Mouse (Mus musculus) c-Kit-positive CD71-positive TER-119-positive erythroid progenitor cells, embryonic 14.5 days (primary cell): Measurements from ENCODE around the gene Hes7.

Experiments
- DNase-seq: peaks from one replicate; pipeline ENCODE4 v3.0.0-alpha.2; 2013; ENCODE audit warnings: low spot score

Hes7 gene

DNA sequence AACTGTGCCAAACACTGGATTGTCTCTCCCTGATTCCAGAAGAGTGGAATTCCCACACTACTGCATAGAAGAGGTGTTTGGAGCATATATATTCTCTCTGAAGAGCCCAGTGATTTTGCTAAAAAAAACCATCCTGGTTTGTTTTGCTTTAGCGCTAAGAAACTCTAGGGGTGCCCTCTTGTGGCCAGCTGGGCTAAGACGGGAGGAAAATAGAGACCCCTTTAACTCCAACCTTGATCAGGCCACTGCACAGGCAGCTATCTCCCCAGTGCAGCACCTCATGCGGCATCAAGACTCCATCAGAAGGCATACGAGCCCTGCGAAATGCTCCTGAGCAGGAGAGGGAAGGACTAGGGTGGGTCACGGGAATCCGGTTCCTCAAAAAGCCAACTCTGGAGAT, 30.2 kb downstream of the Hes7 start:
- peak; percentile 46 for DNase-seq

DNA sequence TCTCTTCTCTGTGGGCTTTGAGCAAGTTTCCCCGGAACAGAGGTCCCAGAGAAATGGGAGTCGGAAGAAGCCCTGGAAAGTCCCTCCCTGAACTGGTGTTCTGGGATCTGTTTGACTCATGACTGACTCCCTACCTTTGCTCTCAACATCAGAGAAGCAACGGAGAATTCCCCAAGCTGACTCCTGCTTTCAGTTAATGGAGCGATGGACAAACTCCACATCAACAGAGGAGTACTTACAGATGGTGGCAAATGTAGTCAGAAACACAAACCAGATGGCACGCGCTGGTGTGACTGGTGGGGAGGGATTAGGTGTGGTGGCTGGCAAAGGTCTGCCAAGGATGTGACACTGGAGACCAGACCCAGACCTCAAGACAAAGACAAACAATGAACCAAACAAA, 30.8 kb downstream of the Hes7 start:
- DNase-seq = no peak

DNA sequence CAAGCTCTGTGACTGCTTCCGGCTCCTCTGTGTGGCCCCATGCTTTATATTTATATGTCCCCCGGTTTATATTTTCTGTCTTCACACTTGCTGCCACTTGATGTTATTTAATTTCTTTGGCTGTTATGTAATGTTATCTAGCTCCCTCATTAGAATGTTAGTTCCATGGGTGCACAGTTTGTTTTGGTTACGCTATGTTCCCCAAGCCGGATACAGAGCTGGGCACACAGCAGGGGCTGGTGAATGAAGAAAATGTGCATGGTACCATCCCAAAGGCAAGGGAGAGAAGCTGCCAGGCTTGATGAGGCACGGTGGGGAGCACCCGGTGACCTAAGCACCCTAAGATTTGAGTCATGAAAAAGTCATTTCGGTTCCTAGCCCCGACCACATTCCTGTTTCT, 33.6 kb downstream of the Hes7 start:
- no peak for DNase-seq

DNA sequence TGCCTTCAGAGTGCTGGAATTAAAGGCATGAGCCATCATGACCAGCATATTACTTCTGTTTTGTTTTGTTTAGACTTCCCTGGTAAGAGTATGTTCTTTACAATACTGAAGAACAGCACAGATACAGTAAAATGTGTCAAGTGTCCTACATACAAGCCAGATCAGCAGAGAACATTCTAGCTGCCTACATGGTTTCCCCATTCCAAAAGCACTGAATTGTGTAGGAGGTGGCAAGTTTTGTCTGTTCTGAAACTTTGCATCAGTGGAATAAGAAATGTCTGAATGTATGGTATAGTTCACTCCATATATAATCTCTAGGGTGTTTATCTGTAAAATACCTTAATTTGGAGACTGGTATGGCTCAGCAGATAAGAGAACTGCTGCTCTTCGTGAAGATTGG, 35.1 kb downstream of the Hes7 start:
- peak; percentile 30 for DNase-seq

DNA sequence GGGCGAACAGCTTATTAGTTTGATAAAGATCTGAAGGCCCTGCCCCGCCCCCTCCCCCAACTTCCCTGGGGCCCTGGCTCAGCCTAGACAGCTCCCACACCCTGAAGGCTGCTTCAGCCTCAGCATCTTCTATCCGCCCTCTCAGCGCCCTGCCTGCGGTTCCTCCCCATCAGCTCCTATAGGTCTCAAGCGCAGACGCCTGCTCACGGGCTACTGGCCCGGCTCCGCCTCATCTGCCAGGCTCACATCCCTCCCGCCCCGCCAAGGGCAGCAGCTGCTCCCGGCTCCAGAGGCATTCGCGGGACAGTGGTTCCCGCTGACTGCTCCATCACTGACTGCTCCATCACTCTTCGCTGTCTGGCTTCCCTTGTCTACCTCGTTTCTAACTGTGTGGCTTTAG, 36.6 kb downstream of the Hes7 start, which contains the start of gene Alox12b:
Gene Alox12b (plus strand): TSS at position 190 of the 400 bp plus-strand sequence.
- DNase-seq = no peak

DNA sequence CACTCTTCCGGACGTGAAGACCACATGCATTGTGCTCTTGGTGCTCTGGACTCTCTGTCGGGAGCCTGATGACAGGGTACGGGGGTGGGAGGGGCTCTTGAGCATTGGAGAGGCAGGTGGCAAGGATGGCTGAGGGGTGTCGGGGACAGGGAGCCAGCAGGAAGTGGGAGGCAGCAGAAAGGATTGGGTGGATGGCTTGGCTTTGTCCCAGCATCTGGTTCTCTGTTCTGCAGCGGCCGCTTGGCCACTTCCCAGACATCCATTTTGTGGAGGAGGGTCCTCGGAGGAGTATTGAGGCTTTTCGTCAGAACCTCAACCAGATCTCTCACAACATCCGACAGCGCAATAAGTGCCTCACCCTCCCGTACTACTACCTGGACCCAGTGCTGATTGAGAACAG, 49.1 kb downstream of the Hes7 start:
- no peak for DNase-seq

DNA sequence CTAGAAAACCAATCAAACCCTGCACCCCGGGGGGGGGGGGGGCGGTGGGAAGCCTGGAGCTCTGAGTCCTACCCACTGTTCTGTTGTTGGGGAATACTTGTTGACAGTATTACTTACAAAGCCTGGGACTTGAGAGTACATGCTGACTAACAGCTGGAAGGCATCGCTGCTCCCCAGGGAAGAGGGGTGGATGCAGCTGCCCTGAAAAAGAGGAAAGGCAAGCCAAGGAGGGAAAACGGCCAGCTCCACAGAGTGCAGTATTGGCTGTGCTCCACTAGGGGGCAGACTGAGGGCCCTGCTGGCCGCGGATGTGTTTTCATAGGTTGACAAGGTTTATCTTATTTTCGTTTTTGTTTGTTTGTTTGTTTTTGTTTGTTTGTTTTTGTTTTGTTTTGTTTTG, 51.4 kb downstream of the Hes7 start:
- peak; percentile 44 for DNase-seq

DNA sequence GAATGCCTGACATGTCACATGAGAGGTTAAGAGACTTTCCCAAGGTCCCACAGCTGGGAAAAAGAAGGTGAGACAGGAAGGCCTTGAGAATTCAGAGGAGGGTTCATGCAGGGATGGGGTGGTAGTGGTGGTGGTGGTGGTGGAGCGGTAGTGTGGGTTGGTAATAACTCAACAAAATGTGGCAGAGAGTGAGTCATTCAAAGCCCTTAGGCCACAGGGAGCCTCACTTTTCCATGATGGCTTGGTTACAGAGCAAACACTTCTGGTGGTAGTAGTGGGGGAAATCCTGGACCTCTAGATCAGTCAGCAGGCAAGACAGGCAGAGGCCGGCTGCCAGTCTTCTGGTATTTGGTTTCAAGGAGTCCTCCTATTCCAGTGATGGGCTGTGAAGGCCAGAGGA, 52.4 kb downstream of the Hes7 start:
- DNase-seq = no peak
